Mouse (Mus musculus): Measurements from ENCODE around the gene Olfr1394.
"Not testable (repeated sequence)": the region's sequence is repeated elsewhere in the genome, so short reads cannot be mapped to it uniquely, and the experiment has no call there.

Olfr1394 gene

DNA sequence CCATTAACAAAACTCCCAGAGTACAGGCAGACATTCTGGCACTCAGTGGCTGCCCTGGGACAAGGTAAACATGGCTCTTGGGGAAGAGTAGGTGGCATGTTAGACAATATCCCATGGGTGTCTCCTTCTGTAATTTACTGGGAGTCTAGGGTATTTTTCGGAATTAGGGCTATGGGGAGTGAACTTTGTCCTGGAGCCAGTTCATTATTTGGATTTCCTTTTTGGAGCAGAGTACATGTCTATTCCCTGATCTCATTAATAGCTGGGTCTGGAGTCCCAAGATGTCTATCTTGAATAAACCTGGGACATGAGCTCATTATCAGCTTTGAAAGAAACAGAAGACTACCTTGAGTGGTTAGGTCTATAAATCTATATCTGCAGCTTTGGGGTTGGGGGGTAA, at the start of gene Olfr1394:
Gene Olfr1394 (plus strand): TSS at position 301 of the 400 bp plus-strand sequence.
- DNase-seq = no peak

GRCm38 (mm10) chr11:49105752-49106151, 48.4 kb upstream of the Olfr1394 start:
- DNase-seq = no peak

GRCm38 (mm10) chr11:49107650-49108537, 46.3 kb upstream of the Olfr1394 start:
- DNase-seq = no peak

- peak; percentile 67 for DNase-seq
These were observed 45.3 kb upstream of the Olfr1394 start for GRCm38 (mm10) chr11:49108833-49109232.

- no peak for DNase-seq
These were observed 43.2 kb upstream of the Olfr1394 start for GRCm38 (mm10) chr11:49111000-49111399.

DNA sequence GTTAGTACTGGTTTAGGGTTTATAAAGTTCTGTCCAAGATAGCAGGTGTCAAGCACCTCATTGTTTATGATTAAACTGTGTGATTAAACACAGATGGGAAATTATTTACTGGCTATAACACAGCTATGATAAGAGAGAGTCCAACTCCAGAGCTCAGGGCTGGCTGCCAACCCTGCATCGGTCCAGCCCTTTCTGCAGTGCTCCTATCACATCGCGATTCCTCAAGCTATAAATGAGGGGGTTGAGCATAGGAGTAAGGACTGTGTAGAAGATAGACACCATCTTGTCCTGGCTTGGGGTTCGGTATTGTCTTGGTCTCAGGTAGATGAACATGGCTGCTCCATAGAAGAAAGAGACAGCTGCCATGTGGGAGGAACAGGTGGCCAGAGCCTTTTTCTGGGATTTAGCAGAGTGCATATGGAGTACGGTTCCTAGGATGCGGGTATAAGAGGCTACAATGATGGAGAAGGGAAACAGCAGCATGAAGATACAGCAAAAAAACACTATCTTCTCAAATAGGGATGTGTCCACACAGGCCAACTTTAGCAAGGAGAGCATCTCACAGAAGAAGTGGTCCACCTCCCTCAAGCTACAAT, 41.5 kb upstream of the Olfr1394 start:
- no peak for DNase-seq

DNA sequence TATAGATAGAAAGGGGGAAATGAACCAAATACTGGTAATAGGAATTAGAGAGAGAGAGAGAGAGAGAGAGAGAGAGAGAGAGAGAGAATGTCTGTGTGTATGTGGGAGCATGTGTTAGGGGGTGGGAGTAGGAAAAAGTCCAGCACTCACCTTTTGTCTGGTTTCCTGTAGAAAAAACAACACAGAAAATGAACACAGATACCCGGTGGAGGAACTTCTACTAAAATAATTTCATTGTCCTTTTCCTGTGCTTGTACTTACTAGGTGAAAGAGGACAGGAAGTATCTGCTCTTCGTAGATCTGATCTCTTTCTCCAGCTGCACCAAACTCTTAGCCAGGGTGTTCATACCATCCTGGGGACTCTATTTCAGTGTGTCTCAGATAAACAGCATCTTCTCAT, 40.0 kb upstream of the Olfr1394 start:
- no peak for DNase-seq

DNA sequence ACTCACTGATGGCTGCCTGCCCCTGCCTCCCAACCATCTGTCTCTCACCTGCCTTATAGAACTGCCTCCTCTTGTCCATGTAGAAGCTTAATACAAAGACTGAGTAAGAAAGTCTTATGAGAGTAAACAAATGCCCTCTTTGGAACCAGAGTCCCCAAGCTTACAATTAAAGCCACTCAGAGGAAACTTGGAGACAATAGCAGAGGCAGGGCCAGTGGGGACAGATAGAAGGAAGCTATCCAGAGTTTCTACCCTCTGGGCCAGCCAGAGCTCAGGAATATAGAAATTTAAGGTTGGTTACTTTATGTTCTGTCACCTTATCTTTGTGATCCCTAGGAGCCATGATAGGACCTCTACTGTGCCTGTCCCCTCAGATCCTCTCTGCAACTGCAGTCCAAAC, 39.4 kb upstream of the Olfr1394 start, which contains the start of gene Olfr1396:
Gene Olfr1396 (minus strand): TSS at position 101 of the 400 bp plus-strand sequence.
- no peak for DNase-seq

DNA sequence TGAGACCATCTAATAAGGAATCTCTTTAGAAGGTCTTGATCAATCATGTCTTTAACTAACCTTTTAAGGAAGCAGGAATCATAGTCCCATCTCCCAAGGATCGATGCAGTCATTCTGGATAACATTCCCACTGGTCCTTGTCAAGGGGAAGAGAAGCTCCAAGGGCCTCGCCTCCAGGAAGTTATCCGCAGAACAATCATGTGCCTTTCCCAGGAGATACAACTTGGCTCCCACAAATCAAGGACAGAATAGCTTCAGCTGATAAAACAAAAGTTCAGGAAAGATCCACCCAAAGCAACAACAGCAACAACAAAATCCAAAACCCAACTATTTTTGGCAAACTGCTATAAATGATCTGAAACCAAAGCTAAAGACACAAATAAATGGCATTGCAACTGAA, 34.5 kb upstream of the Olfr1394 start:
- DNase-seq = no peak

GRCm38 (mm10) chr11:49124169-49124568, 30.0 kb upstream of the Olfr1394 start:
- no peak for DNase-seq

- no peak for DNase-seq
These were observed 12.2 kb upstream of the Olfr1394 start, which contains the start of gene Olfr1395 for GRCm38 (mm10) chr11:49141974-49142373. TSS of gene Olfr1395 (plus strand) at chr11:49142274.

DNA sequence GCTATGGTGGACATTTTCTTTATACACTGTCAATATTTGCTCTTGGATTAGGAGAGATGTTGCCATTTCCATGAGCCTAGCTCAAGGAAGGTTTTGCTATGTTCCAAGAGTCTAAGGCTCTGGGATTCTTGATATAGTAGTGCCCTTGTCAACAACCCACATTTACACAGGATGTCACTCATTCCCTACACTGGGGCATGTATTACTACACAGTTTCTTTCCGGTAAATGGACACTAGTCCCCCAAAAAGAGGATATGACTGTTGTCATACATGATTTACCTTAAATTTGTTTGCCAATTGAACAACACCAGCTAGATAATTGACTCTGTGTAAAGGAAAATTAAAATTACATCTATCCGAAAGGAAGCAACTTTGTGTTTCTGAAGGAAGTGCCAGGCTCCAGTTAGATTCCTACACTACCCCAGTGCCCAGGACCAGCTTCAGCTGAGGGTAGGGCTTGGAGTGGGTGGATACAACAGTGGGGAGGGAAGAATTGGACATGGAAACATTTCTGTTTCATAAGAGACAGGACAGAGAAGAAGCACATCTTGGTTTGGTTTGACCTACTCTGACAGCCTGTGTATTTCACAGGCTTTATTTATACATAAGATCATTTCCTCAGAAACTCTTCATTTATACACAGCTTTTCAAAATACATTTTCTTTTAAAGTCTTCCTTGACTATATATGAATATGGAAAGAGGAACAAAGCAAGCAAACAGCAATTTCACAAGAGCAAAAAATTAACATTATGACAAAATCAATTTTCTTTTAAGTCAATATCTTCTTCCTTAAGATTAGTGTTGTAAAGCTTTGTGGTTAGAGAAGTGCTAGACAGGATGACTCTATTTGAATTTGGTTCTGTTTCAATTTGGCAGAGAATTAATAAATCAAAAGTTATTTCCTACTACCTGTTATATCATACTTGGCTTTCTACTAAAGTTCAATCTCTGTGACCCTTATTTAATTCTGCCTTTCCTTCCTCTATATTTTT, 2.9 kb downstream of the Olfr1394 start:
- no peak for DNase-seq

GRCm38 (mm10) chr11:49168839-49169611, 14.8 kb downstream of the Olfr1394 start:
- DNase-seq = no peak

- DNase-seq = no peak
These were observed 16.4 kb downstream of the Olfr1394 start for GRCm38 (mm10) chr11:49170576-49170975.

GRCm38 (mm10) chr11:49175345-49175744, 21.2 kb downstream of the Olfr1394 start:
- peak in 1 of 2 experiments; percentile 13 for DNase-seq

GRCm38 (mm10) chr11:49176047-49176779, 22.0 kb downstream of the Olfr1394 start:
- not testable (repeated sequence) for DNase-seq

- no peak for DNase-seq
These were observed 29.0 kb downstream of the Olfr1394 start for GRCm38 (mm10) chr11:49183172-49183571.

DNA sequence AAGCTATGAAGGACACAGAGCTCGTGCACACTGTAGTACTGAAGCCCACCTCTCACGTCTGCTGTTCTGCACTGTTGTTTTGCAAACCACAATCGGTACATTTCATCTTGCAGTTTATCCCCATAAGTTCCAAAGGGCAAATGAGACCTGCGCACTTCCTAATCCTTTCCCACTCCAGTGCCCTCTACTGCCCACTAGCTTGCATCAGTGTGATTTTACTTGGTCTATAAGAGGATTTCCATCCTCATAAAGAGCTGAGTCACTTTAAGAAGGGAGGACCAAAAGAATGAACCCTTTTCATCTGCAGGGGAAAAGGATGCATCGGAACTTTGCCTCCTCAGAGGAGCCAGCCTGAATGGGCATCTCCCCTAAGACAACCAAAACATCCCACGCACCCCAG, 32.3 kb downstream of the Olfr1394 start:
- DNase-seq = no peak

DNA sequence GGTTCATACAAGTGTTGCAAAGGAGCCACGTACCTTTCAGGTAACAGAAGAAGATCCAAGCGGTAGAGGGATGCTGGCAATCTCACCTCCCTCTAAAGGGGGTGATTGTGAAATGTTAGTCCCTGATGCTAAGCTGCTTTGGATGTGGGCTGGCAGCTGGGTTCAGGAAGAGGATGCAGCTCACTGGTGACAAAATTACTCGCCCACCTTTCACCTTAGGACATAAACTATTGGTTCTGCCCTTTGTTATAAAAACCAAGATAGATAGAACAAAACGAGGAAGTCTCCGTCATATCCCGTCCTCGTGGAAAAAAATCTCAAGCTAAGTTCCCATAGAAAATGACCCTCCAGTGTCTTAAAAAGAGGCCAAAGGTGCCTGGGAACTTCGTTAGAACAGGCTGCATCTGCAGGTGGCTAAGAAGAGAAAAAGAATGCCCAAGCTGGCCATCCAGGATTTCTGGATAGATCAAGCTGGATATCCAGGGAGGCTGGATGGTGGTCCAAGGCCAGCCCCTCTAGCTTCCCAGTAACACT, 32.8 kb downstream of the Olfr1394 start, which contains the start of gene Btnl9:
Gene Btnl9 (minus strand): TSS at position 205 of the 534 bp plus-strand sequence.
- DNase-seq = no peak

DNA sequence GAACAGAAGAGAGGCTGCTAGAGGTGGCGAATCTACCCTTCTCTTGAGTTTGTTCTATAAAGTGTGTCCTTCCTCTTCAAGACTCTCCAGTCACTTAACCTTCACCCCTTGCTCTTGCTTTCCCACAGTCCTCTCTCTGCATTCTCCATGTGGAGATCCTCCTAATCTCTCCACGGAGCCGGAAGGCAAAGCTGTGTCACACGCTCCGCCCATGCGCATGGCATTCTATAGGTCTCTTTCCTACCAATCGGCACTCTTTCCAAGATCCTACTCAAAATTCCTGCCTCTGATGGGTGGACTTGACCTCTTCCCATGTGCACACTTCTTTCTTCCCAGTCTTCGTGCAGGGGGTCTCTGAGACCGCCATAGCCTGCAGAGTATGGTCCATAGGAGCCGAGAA, 33.5 kb downstream of the Olfr1394 start:
- no peak for DNase-seq

DNA sequence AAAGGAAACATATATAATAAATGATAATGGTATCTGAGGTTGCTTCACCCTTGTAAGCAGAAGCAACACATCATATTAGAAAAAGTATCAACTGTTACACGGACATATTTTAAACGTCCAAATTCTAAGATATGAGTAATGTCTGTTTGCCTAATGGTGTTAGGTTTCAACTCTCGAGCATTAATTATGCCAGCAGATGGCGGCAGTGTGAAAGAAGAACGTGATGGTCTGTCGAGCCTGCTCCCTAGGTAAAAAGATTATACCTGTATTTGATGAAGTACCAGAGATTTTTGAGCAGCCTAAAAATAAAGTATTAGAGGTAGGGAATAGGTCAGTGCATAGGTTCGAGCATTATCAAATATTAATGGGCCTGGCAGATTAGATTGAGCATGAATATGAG, 35.6 kb downstream of the Olfr1394 start:
- peak; percentile 79 to 82 for DNase-seq

Measured in B cell, adult 2 months (primary cell).